Mouse (Mus musculus): ENCODE measurements around the gene Grap. TPM values are rescaled to one million over a fixed set of nuclear protein-coding genes. Genes with fewer than 3 reads are reported as not detected.
"Not testable (repeated sequence)": the region's sequence is repeated elsewhere in the genome, so short reads cannot be mapped to it uniquely, and the experiment has no call there.

Grap gene
- total and polyA plus RNA-seq, 2 experiments from 2014 or later = 5.6 to 6.9 TPM

GRCm38 (mm10) chr11:61637856-61638255, 15.2 kb upstream of the Grap start:
- H3K4me2 ChIP-seq (ENCODE audit: low read depth) = no peak overlapping the region
- no peaks in the 10 kb centered on the region for H3K9me3 ChIP-seq (ENCODE audit: low read length)
- TF ChIP-seq CTCF (IDR thresholded peaks at IDR 0.05; ENCODE audit: low read depth) = no peak
- 92% methylated on average over 3 of the region's 3 CpGs for WGBS
- no peak overlapping the region for H3K27ac ChIP-seq (ENCODE audit: low read depth, low read length)
- no peak for DNase-seq
- no peaks in the 10 kb centered on the region for H3K36me3 ChIP-seq (ENCODE audit: insufficient read depth)
- H3K9ac ChIP-seq = no peak overlapping the region
- no peaks in the 10 kb centered on the region for H3K27me3 ChIP-seq (ENCODE audit: insufficient read depth, low read length)
- H3K4me3 ChIP-seq (ENCODE audit: low read depth, low read length) = no peak overlapping the region
- no peak for ATAC-seq
- no peaks in the 10 kb centered on the region for H3K4me1 ChIP-seq (ENCODE audit: insufficient read depth)

GRCm38 (mm10) chr11:61638764-61639536, 14.1 kb upstream of the Grap start:
- no peak overlapping the region for H3K4me3 ChIP-seq (ENCODE audit: low read depth, low read length)
- H3K27ac ChIP-seq (ENCODE audit: low read depth, low read length) = no peak overlapping the region
- no peaks in the 10 kb centered on the region for H3K36me3 ChIP-seq (ENCODE audit: insufficient read depth)
- no peaks in the 10 kb centered on the region for H3K9me3 ChIP-seq (ENCODE audit: low read length)
- H3K4me2 ChIP-seq (ENCODE audit: low read depth) = no peak overlapping the region
- DNase-seq (no peak), ATAC-seq (no peak)
- H3K27me3 ChIP-seq (ENCODE audit: insufficient read depth, low read length) = no peaks in the 10 kb centered on the region
- WGBS = 81% methylated on average over 12 of the region's 12 CpGs
- H3K4me1 ChIP-seq (ENCODE audit: insufficient read depth) = no peaks in the 10 kb centered on the region
- TF ChIP-seq CTCF (IDR thresholded peaks at IDR 0.05; ENCODE audit: low read depth) = no peak
- H3K9ac ChIP-seq = no peak overlapping the region

GRCm38 (mm10) chr11:61639601-61640177, 13.4 kb upstream of the Grap start:
- H3K36me3 ChIP-seq (ENCODE audit: insufficient read depth) = no peaks in the 10 kb centered on the region
- H3K9me3 ChIP-seq (ENCODE audit: low read length) = no peaks in the 10 kb centered on the region
- no peak for TF ChIP-seq CTCF (IDR thresholded peaks at IDR 0.05; ENCODE audit: low read depth)
- no peak overlapping the region for H3K9ac ChIP-seq
- no peaks in the 10 kb centered on the region for H3K27me3 ChIP-seq (ENCODE audit: insufficient read depth, low read length)
- no peak overlapping the region for H3K4me3 ChIP-seq (ENCODE audit: low read depth, low read length)
- no peak overlapping the region for H3K4me2 ChIP-seq (ENCODE audit: low read depth)
- ATAC-seq (no peak), DNase-seq (no peak)
- 88% methylated on average over 6 of the region's 6 CpGs for WGBS
- no peaks in the 10 kb centered on the region for H3K4me1 ChIP-seq (ENCODE audit: insufficient read depth)
- H3K27ac ChIP-seq (ENCODE audit: low read depth, low read length) = no peak overlapping the region

- H3K4me2 ChIP-seq (ENCODE audit: low read depth); H3K4me3 ChIP-seq (ENCODE audit: low read depth, low read length); H3K9ac ChIP-seq; H3K27me3 ChIP-seq (ENCODE audit: insufficient read depth, low read length); H3K36me3 ChIP-seq (ENCODE audit: insufficient read depth); H3K4me1 ChIP-seq (ENCODE audit: insufficient read depth); DNase-seq; H3K27ac ChIP-seq (ENCODE audit: low read depth, low read length); H3K9me3 ChIP-seq (ENCODE audit: low read length); ATAC-seq: not testable (repeated sequence)
- WGBS = 66% methylated on average over 9 of the region's 9 CpGs
Measured at GRCm38 (mm10) chr11:61640585-61640984, 12.5 kb upstream of the Grap start.

GRCm38 (mm10) chr11:61642106-61642505, 11.0 kb upstream of the Grap start:
- TF ChIP-seq CTCF (IDR thresholded peaks at IDR 0.05; ENCODE audit: low read depth) = no peak
- Histone ChIP-seq H3K4me1 (ENCODE audit: insufficient read depth) (no peaks in the 10 kb centered on the region), H3K9me3 (ENCODE audit: low read length) (no peaks in the 10 kb centered on the region), H3K4me2 (ENCODE audit: low read depth) (no peak overlapping the region), H3K27ac (ENCODE audit: low read depth, low read length) (no peak overlapping the region), H3K36me3 (ENCODE audit: insufficient read depth) (no peaks in the 10 kb centered on the region), H3K4me3 (ENCODE audit: low read depth, low read length) (no peak overlapping the region), H3K9ac (no peak overlapping the region), H3K27me3 (ENCODE audit: insufficient read depth, low read length) (no peaks in the 10 kb centered on the region)
- no peak for ATAC-seq
- WGBS = 88% methylated on average over 7 of the region's 7 CpGs
- DNase-seq = no peak

- 73% methylated on average over 5 of the region's 5 CpGs for WGBS
- H3K4me3 ChIP-seq (ENCODE audit: low read depth, low read length) = no peak overlapping the region
- no peaks in the 10 kb centered on the region for H3K9me3 ChIP-seq (ENCODE audit: low read length)
- no peak for TF ChIP-seq CTCF (IDR thresholded peaks at IDR 0.05; ENCODE audit: low read depth)
- H3K4me1 ChIP-seq (ENCODE audit: insufficient read depth) = no peaks in the 10 kb centered on the region
- DNase-seq (no peak), ATAC-seq (no peak)
- no peak overlapping the region for H3K4me2 ChIP-seq (ENCODE audit: low read depth)
- no peak overlapping the region for H3K9ac ChIP-seq
- no peaks in the 10 kb centered on the region for H3K36me3 ChIP-seq (ENCODE audit: insufficient read depth)
- H3K27me3 ChIP-seq (ENCODE audit: insufficient read depth, low read length) = no peaks in the 10 kb centered on the region
- H3K27ac ChIP-seq (ENCODE audit: low read depth, low read length) = no peak overlapping the region
Measured at GRCm38 (mm10) chr11:61643184-61643961, 9.7 kb upstream of the Grap start.
